Mouse (Mus musculus) left cerebral cortex, postnatal 10 days (tissue): ENCODE results near the gene Gm28048. TPM values are rescaled to one million over a fixed set of nuclear protein-coding genes. Genes with fewer than 3 reads are reported as not detected.

Experiments used
- DNase-seq, 2 experiments: peaks; one replicate each; pipeline ENCODE4 v3.0.0; 2021 to 2022; ENCODE audit warnings: low spot score in 2 of 2, mixed read lengths in 1 of 2; ENCODE audit errors: extremely low spot score in 1 of 2
- intact Hi-C: fragments of 180-260 bp; cut with DNase I; formaldehyde crosslinking; loops from one replicate; pipeline ENCODE4 v1.15.1; 2025
- total RNA-seq, 2 experiments: library from RNA; stranded (reverse); gene quantifications; 2 replicates each; pipeline ENCODE4 v1.2.3; 2021

The Gm28048 gene
- total RNA-seq, 2 experiments from 2014 or later: 6.9 to 7.5 TPM

DNA sequence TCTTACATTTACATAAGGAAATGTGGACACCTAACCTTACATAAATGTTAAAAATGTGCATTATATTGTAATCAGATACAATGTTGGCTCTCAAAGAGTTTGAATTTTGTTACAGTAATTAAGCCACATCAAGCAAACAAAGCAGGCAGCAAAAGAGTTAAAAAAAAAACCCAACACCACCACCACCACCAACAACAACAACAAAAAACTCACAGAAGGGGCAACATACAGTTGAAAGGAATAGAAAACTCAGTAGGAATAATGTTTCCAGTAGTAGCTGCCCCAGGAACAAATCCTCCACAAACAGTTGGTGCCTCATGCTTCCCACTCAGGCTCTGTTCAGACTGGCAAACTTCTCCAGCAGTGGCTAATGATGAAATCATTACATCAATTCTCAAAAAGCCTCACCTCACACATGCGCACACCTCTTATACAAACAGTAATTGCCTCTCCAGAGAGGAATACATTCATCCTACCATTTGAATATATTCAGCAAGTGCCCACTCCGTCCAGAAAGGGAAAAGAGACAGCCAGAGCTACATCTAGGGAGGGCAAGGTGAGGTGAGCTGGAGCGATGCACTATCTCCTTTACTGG lies 125.4 kb downstream of the Gm28048 start:
- DNase-seq: no peak
- intact Hi-C loops: loop anchor here (5.0 kb wide), 1 partner anchor 111 kb away; no protein-coding TSS in a partner anchor

DNA sequence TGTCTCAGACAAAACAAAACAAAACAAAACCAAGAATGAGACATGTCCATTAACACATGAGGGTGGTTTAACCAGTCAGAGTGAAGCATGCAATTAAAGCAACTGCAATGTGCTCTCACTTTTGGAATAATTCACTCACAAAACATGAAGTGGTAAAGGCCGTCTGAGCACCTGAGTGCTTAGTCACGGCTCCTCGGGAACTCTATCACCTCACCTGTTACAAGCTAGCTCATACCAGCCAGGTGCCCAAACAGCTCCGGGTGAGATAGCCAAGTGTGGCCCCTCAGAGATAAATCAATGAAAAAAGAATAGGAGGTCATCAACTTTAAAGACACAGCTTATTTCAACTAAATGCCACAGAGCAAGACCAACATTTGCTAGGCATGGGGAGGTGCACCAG lies 127.3 kb downstream of the Gm28048 start:
- no peak for DNase-seq
- intact Hi-C loops: no loop called here

DNA sequence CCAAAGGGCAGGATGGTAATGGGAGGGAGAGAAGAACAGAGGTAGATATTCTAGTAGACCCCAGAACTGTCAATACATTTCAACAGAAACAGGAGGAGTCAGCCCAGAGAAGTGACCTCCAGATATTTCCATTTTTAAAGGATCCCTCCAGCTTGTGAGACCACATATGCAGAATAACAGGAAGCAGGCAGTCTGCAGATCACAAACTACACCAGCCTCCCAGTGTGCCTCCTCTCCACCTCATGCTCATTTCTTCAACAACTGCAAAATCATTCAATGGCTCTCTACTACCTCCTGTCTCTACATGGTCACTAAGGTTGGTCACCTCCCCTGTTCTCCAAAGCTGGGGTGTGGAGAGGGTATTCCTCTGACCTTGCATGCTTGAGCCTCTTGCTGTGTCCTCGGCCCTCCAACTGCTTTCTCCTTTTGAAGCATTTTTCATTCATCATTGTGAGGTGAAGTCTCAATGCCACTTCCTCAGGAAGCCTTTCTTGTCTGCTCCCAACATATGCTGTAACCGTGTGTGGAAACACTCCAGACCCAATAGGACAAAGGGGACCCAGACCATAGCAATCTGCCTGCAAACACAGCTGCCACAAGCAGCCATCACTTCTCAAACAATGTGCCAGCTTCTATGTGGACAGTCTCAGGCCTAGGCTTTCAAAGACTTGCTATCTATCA lies 128.3 kb downstream of the Gm28048 start:
- intact Hi-C loops: no loop called here
- no peak for DNase-seq

DNA sequence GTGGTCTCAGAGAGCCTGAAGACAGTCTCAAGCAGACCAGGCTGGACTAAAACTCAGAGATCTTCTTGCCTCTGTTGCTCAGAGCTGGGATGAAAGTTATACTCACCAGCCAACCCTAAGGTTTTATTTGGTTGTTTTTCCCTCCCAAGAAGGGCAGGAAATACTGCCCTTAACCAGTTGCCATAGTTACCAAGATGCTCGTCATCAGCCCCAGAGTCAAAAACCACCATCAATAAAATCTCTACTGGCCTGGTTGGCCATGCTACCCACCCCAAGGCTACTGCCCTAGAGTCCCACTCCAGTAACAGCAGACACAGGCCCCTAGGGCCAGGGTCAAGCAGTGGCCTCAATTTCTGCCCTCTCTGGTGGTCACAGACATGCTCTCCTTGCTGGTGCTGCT lies 129.4 kb downstream of the Gm28048 start:
- DNase-seq: no peak
- intact Hi-C loops: no loop called here

DNA sequence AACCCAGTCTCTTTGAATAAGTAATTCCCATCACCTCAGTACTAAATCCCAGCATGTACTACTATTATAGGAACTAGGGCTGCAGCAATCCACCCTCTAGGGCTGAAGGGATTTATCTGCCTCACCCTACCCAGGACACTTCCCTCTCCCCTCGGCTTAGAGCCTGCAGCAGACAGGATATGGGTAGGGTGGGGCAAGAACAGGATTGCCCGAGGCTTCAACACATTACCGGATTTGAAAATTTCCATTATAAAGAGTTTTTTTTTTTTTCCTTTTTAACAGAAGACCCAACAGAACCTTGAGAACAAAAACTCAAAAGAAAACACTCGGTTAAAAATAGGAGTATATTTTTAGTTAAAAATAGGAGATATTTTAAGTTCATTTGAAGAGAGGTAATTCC lies 130.5 kb downstream of the Gm28048 start:
- intact Hi-C loops: no loop called here
- no peak for DNase-seq

DNA sequence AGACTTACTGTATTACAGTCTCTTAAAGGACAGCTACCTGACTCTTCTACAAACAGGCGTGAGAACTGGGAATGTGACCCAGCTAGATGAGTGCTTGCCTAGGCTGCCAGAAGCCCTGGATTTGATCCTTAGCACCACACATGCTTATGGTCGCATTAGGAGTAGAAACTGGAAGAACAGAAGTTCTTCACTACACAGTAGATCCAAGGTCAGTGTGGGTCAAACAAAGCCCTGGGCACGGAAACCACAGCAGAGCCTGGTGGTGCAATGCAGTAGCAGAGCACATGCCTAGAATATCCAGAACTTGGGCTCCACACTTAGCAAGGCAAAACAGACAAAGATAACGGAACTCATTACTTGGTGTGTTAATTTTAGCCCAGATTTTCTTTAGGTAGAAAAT lies 131.8 kb downstream of the Gm28048 start:
- intact Hi-C loops: no loop called here
- no peak for DNase-seq

DNA sequence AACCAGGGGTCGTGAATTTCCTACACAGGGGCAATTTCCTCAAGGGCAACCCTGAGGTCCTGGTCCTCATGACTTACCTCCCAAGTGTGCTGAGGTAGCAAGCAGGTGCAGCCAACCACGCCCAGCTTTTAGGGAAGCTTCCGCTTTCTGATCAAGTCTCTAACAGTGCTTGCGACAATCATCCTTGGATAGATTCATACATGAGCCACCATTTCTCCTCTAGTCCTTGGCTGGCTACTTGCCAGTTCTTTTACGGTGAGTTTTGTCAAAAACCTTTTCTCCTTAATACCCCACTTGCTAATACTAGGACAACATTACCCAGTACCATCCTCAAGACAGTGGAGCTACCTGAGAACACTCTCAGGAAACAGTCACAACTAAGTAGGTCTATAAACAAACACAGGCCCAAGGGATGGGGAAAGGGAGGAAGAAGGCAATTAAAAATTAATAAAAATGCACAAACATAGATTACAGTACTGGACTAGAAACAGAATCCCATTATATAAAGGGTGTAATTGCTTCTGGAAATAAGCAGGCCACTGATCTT lies 133.2 kb downstream of the Gm28048 start:
- intact Hi-C loops: no loop called here
- no peak for DNase-seq

DNA sequence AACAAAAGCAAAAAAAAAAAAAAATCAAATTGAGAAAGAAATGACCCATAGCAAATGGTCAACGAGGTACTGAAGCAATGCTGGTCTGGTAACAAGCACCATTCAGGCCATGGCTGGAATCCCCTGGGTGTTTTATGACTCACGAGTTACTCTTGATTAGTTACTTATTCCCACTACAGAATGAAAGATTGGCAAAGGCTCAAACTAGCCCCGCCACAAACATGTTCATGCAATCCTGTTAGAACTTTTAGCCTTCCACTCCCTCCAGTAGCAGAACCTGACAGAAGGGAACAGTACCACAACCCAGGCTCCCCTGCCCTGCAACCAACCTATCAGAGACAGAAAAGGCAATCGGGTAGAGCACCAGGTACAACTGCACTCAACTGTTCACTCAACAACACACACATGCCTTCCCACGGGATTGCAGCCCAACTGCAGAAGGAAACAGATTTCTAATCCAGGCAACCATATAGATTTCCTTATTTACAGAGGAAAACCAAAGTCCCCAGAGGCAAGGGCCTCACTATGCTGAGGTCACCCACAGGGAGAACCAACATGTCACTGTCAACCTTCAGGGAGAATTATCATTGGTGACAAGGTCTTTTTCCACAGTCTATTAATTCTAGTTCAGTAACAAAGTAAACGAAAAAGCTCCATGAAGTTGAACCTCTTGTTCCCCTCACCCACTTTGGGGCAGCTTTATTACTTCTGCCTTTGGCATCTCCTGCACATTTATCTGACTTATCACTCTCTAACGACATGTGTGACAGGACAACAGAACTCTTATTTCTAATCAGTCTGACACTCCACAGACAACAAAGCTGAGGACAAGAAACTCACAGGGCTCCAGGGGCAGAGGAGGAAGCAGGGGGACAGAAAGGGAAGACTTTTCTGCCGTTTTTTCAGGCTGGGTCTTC lies 133.9 kb downstream of the Gm28048 start:
- no peak for DNase-seq
- intact Hi-C loops: no loop called here

DNA sequence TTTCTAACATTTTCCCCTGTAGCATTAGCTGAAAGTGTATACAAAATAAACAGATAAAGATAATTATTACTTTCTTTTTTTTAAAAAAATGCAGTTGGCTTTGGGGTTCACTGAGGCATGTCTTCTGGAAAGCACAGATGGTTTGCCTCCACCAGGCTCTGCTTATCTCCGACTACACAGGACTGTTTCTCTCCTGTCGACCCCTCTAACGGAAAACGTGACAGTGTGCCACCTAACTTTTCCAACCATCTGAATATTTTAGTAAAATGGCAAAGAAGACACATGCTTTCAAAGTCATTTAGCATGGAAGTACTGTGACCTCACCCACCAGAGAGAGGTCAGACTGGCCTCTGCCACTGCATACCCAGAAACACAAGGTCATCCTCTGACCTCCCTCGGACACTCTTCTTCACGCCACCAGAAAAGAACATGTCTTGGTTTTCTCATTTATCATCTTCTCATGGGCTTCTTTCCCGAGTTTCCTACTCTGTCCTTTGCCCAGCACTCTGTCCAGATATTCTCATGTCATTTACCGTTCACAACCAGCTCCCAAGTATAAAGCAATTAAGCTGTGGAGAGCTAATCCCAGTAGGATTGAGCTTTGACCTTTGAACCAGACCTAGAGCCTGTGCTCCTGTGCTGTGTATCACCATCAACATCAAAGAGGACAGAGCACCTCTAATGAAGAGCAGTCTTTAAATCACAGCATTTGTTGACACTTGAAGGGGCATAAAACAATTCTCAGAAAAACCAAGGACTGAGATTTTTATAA lies 134.7 kb downstream of the Gm28048 start:
- intact Hi-C loops: no loop called here
- DNase-seq: no peak

DNA sequence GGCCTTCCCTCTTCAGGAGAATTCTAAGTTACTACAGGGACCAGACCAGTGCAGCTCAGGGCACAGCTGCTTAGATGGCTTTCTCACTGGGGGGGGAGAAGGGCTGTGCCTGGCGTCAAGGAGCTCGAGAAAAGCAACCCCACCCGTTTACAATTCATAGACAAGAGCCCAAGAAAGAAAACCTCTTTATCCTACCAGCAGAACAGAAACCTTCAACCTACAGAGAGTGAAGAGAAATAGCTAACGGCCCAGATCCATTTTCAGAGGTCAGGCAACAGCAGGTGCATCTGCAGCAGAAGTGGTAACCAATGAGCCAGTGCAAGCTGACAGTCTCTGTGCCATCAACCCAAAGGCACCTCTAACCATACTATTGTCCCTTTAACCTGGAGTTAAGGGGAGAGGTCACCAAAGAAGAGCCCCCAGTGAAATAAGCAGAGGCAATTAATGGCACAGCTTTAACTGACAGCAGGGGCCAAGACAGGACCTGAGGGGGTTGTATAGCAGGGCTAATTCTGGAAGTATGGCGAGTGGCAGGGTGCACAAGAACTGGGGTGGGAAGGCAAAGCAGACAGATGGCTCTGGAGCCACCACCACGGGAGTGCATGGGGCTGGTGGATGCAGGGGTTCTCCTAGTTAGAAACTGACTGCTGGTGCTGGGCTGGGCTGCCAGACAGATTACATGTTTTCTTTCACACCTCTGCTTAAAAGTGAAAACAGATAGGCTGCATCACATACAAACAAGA lies 135.6 kb downstream of the Gm28048 start:
- intact Hi-C loops: no loop called here
- no peak for DNase-seq

DNA sequence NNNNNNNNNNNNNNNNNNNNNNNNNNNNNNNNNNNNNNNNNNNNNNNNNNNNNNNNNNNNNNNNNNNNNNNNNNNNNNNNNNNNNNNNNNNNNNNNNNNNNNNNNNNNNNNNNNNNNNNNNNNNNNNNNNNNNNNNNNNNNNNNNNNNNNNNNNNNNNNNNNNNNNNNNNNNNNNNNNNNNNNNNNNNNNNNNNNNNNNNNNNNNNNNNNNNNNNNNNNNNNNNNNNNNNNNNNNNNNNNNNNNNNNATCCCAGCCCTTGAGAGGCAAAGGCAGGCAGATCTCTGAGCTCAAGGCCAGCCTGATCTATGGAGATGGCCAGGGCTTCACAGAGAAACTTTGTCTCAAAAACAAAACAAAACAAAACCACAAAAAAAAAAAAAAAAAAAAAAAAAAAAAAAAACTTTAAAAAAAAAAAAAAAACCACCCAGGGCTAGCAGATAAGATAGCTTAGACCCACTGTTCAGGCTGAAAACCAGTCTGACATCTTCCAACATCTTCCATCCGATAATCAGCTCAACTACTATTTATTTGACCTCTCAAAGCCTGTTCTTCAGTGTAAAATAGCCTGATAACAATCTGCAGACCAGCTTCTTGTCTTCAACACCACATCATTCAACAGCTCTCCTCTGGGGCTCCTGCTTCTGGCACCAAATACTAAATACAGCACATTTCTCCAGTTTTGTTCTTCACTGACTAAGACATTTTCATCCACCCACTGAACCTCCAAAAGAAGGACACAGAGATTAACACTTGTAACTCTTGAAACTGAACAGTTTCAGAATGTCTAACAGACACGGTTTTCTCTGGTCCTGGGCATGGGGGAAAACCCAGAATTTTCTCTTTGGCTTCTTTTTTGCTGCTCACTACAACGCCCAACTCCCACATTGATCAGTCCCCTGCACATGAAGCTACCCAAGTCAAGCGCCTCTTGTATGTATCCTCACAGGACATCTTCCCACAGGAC lies 136.9 kb downstream of the Gm28048 start:
- no peak for DNase-seq
- intact Hi-C loops: no loop called here

DNA sequence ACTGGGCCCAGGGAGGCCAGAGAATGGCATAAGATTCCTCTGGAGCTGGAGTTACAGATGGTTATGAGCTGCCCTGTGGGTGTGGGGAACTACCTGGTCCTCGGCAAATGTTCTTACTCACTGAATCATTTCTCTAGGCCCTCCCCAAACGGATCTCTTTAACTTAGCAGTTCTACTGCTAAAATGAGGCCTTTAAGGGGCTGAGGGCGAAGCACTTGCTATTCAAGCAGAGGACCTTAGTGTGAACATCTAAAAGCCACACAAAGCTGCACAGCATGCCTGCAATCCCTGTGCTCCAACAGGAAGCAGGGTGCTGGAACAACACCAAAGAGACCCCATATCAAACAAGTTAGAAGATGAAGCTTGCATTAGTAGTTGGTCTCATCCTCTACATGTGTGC lies 142.4 kb downstream of the Gm28048 start:
- intact Hi-C loops: no loop called here

DNA sequence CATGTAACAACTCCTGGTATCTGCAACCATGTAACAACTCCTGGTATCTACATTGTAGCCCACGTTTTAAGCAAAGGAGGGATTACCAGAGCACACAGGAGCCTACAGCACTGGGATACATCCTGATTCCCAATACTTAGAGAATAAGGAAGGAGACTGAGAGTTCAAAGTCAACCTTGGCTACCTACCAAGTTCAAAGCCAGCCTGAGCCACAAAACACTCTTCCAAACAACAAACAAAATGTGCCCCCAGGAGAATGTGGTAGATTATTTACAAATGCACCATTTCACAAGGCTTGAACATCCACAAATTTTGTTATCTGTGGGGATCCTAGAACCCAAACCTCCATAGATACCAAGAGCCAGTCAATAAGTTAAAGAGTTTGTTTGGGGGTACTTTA lies 143.5 kb downstream of the Gm28048 start:
- intact Hi-C loops: no loop called here
- DNase-seq: no peak

More for the DNA sequence above, 142.4 kb downstream of the Gm28048 start:
- DNase-seq: no peak

DNA sequence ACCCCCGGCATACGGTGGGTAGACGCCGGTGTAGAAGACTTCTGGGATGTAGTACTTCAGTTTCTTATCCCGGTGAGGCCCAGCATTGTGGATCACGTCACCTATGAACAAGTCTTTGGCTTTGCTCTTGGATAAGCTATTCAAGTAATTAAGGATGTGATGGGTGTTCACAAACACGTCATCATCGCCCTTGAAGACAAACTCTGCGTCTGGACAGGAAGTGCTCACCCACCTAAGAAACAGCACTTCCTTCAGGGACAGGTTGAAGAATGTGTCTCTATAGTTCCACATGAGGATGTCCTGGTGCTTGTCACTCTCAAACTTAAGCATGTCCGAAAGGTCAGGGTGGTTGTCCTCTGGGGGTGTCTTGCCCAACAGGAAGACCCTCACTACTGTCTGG lies 145.6 kb downstream of the Gm28048 start:
- DNase-seq: no peak
- intact Hi-C loops: no loop called here

DNA sequence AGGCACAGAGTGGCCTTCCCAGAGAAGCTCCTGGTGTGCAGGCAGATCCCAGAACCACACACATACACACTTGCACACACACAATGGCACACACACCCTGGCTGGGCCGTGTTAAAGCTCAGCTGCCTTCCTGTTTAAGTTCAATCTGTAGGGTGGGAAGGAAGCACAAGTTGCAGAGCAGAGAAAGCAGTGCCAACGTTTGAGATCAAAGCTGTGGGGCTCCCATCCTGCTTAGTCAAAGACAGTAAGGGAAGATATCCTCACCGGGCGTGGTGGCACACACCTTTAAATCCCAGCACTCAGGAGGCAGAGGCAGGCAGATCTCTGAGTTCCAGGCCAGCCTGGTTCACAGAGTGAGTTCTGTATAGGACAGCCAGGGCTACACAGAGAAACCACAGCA lies 149.3 kb downstream of the Gm28048 start:
- intact Hi-C loops: no loop called here
- DNase-seq: no peak

DNA sequence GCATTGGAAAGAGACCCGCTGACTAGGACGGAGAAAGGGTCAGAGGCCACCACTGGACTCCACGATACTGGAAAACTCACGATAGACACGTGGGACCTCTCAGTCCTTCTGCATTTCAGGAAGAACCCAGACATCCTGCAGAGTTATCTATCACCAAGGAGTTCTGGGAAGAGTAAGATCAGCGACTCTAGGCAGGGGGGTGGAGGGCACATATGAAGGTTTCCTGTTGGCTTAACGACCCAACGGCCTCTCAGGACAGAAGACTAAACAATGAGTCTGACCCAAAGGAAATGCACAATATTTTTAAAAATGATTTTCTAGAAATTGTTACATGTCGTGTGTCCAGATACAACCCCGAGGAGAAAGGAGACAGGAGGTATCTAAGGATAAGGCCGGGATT lies 150.0 kb downstream of the Gm28048 start:
- intact Hi-C loops: no loop called here
- no peak for DNase-seq

DNA sequence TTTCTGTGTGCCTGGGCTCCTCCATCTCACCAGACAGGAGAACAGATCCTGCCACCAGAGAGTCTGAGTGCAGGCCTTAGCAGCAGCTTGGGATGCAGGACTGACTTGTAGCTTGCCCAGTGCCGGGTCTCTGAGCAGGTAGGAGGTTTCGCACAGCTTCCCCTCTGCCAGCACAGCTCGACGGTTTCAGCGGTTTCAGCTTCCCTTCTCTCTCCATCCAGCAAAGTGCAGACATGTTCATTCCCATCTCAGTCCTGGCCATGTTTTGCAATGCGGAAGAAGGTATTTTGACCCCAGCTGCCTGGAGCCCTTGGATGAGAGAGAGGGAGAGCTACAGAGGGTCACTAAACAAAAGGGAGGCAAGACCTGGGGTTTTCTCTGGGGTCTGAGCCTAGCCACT lies 151.2 kb downstream of the Gm28048 start:
- intact Hi-C loops: no loop called here
- no peak for DNase-seq
